Mouse (Mus musculus): ENCODE data around the gene Xylt1. TPM values are rescaled to one million over a fixed set of nuclear protein-coding genes. Genes with fewer than 3 reads are reported as not detected.

Xylt1 gene
- total RNA-seq, 2 experiments from 2014 or later, result 9.3 to 12.4 TPM

DNA sequence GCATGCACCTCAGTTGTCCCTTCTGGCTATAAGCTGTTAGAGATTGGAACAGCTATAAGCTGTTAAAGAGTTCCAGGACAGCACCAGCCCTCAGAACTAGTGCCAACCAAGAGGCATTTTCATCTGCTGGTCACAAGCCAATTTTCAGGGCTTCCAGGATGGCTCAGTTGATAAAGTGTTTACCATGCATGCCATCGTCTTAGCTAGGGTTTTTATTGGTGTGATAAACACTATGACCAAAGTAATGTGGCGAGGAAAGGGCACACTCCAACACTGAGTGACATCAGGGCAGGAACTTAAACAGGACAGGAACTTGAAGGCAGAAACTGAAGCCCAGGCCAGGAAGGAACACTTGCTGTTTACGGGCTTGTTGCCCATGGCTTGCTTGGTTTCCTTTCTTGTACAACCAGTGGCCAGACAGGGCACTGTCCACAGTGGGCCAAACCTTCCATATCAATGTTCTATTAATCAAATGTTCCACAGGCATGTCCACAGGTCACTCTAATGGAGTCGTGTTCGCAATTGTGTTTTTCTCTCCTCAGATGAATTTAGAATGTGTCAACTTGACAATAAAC, 49.7 kb downstream of the Xylt1 start:
- no peak for DNase-seq (ENCODE audit: low spot score in 2 of 2)

DNA sequence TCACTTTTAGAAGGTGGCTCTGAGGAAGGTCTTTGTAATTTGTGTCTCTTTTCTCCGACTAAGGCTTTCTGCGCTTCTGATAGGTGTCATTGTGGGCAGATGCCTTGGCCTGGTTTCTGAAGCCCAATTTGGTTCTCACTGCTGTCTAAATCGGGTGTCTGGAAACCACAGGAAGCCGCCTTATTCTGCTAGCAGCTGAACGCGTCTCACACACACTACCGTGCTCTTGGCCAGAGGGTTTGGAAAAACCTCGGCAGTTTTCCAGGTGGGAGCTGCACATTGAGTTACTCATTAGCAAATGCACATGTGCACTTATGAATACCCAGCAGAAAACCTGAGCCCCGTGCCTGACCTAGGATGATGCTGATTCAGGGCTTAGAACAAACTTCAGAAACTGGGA, 52.9 kb downstream of the Xylt1 start:
- DNase-seq (ENCODE audit: low spot score in 2 of 2), result no peak

DNA sequence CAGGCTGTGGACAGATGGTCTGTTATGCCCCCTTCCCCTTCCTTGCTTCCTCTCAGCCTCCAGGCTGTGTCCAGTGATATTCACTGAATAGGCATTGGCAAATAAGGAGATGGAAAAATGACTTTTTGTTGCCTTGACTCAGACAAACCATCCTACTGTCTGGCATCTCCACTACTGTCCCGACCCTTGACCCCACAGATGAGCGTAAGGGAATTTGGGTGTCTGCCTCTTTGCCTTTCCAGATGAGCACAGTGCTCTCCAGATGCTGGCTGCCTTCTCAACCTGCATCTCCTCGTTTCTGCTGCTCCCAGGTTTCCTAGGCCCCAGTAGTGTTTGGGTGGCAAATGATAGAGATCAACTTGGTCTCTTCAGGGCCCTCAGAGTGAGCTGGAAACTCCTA, 54.3 kb downstream of the Xylt1 start:
- no peak for DNase-seq (ENCODE audit: low spot score in 2 of 2)

DNA sequence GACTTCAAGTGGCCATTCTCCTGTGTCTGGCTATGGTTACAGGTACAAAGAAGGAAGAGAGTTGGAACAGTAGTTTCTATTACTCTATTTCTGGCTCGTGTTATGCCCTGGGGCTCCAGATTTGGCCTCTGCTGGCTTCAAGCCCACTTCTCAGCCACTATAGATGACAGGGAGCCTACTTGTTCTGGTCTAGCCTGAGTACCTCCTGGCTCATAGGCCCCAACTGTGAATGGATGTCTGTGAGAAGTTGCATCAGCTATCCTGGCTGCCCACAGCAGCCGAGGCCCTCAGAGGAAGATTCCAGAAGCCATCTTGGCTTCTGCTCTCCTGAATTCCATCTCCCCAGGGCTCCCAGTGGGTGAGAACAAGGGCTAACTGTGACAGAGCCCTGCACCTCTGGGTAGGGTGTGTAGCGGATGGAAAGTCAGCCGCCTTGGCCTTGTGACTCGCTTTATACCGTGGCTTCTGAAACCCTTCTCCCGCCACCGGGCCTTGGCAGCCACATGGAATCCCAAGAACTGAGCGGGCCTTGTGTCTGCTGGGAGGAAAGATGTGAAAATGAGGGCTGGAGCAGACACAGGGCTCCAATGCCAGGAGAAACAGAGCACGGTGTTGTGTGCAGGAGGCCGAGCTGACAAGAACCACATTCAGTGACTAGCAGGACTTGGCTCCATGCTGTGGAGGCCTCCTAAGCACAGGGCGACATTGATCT, 55.1 kb downstream of the Xylt1 start:
- no peak for DNase-seq (ENCODE audit: low spot score in 2 of 2)

DNA sequence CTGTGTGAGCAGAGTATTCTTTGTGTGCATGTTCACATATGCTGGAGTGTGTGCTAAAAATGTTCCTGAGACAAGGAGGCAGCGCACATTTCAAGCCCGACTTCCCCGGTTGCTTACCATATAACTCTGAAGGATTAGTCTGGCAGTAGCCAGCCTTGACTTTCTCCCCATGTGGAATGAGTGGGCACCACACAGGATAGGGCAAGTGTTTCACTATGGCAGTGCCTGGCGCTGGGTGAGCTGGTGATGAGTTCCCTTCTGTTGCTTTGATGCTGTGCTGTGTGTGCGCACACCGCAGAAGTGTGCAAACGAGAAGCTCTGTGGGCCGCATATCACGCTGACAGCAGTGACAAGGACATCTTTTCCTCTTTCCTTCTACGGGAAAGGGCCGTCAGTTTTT, 56.1 kb downstream of the Xylt1 start:
- no peak for DNase-seq (ENCODE audit: low spot score in 2 of 2)

DNA sequence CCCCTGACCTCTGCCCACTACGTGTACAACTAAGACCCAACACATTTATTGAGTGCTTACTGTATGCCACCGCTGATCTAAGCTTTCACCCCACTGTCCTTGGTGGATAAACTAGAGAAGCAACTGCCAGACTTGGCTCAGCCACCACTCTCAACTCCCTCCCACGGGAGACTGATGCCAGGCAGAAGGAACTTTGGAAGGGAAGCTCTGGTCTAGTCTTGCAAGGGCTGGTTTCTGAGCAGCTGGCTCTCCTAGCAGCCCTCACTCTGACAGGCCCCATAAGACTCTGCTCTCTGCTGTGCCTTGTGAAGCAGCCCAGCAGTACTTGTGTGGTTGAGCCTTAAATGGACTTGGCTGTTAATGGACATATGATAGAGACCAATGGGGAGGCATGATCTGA, 60.2 kb downstream of the Xylt1 start:
- no peak for DNase-seq (ENCODE audit: low spot score in 2 of 2)

DNA sequence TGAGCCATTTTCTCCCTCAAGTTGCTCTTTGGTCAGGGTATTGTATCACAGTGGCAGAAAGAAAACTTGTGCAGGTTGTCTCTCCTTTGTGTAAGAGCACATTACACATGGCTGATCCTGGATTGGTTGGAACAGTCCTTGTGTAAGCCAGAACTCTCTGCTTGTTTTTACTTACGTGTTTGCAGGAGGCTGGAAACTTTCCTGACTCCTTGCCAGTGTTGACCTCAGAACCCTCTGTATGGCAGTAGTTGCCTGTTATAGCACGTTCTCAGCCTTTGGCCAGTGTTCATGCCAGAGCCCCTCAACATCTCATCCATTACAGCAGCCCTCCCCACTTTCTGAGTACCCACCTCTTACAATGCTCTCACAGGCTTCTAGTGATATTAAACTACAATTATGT, 61.9 kb downstream of the Xylt1 start:
- DNase-seq (ENCODE audit: low spot score in 2 of 2), result no peak

DNA sequence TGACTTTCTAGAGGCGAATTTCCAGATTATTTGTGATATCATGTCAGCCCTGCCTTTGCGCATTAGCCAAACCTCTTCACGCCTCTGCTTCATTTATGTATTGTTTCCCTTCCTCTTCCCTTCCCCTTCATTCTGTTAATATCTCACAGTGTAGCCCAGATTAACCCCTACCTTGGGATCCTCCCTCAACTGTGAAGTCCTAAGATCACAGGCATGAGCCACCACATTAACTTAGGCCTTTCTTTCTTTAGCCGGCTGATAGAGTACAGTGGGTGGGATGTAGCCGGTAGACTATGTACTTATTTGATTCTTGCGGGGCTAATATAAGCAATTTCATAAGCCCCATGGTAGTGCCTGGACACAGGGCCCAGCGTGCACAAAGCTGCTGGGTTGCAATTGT, 62.4 kb downstream of the Xylt1 start:
- DNase-seq (ENCODE audit: low spot score in 2 of 2), result no peak

DNA sequence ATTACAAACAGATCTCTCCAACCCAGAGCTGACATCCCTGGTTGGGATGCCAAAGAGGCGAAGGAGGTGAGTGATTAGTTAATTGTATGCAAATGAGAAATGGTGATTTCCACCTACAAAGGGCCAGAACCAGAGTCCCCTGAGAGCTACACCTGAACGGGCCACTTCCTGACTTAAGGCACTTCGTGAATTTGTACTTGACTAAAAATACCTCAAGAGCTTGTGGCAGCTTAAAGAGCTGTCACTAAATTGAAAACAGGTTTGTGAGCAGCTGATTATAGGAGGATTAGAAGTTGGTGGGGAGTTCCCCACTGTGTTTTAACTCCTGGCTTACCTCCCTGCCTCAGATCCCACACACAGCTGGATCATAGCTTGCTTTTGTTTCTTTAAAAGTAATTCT, 64.7 kb downstream of the Xylt1 start:
- no peak for DNase-seq (ENCODE audit: low spot score in 2 of 2)

DNA sequence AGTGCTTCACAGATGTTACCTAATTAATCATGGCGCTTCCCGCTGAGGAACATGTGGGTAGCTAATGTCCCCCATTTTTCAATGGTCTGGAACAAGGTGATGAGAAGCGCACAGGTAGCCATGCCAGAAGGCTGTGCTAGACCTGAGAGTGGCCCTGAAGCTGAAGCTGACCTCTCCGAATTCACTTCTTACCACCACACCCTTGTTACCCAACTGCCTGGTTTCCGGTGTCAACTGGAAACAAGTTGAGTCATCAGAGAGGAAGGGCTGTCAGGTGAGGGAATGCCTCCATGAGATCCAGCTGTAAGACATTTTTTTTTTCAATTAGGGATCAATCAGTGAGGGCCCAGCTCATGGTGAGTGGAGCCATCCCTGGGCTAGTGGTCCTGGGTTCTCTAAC, 68.8 kb downstream of the Xylt1 start:
- no peak for DNase-seq (ENCODE audit: low spot score in 2 of 2)

DNA sequence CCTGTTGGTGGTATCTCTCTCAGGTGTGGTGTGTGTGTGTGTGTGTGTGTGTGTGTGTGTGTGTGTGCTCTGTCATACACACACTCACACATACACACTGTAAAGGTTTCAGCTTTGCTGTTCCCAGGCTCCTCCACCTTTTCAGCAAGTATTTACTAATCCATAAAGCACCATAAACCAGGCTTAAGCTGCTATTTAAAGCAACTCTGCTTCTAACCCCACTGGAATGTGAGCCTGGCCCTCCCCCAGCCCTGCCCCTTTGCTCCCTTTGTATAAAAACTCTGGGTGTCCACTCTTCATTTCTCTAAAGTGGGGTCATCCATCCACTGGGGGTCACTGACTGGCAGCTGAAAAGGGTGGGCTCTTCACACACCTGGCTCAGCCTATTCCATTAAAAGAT, 70.4 kb downstream of the Xylt1 start:
- no peak for DNase-seq (ENCODE audit: low spot score in 2 of 2)

DNA sequence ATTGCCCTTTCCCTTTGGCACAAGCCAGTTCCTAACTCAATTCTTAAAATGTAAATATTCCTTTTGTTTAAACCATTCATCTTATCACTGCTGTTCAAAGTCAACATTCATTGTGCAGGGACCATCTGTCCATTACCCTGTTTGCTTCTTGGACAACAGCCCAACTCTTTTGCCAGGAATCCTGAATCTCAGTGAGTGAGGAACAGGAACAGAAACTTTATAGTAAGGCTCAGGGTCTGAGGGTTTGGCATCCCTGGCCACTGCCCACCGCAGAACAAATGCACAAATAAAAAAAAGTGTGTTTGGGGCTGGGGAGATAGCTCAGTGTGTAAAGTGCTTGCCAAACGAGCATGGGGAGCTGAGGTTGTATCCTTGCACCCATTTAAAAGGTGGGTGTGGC, 71.5 kb downstream of the Xylt1 start:
- DNase-seq (ENCODE audit: low spot score in 2 of 2), result no peak

DNA sequence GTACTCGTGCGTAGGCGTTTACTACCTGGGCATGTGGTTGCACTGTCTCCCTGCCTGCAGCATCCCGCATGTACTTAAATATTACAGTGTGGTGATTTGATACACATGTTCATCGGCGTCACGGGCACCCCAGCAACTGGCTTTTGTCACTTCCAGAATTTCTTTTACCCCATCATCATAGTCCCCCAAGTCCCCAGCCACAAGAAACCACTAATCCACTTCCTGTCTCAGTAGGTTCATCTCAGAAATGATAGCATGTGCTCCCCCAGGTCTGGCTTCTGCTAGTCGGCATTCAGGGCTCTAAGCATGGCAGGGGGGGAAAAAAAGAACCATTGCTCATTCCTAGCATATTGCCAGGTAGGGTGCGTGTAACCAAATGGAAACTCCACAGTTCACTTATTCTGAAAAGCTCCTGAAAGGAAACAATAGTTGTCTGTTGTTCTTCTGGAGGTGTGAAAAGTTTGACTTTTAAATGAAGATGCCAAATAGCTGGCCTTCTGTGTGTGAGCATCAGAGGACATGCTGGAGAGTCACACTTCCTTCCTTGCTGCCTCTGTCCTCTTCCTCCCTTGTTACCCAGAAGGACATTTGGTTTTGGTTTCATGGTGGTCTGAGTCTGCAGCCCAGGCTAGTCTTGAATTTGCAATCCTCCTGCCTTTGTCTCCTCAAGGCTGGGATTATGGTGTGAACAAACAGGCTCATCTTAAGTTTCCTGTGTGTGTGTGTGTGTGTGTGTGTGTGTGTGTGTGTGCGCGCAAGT, 74.2 kb downstream of the Xylt1 start:
- no peak for DNase-seq (ENCODE audit: low spot score in 2 of 2)

DNA sequence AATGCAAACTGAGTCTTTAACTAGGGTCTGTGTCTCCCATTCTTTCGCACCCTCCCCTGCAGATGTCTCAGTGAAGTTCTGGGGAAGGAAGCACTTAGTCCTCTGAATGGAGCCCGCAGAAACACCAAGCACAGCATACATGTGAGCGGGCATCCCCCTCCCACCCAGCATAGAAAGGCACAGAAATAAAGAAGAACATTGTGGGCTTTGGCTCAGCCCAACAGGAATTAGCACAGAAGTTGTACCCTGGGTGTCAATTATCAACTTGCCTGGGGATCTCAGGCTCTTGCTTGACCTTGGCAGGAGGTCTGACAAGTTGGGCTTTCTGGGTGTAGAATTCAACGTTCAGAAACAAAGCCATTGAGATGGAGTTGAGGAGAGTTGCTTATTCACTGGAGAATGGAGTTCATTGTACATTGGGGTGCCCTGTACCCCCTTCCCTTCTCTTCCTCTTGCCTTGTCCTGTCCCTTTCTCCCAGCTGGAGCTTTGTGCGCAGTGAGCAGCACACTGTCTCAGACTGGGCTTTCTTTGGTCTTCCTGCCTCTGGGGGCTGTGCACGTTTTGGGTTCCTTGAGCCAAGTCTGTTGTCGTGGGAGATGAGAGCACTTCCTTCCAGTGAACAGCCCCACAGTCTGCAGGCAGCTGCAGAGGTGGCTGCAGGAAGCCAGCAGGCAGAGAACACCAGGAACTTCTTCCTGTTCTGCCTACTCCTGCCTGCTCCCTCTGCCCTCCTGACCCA, 81.6 kb downstream of the Xylt1 start:
- no peak for DNase-seq (ENCODE audit: low spot score in 2 of 2)

DNA sequence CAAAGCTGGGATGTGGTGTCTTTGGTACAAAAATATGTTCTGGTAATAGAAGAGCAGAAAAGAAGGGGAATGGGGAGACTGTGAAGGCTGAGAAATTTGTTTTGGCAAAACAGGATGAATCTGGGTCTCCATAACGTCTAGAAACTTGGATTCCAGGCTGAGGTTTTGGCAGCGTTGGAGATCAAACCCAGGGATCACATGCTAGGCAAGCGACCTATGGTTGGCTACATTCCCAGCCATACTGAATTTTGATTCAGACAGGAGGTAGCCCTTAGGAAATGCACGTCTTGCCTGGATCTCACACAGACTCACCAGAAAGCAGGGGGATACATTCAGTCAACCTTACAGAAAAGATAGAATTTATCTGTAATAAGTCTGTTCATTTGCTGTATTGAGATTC, 84.2 kb downstream of the Xylt1 start:
- no peak for DNase-seq (ENCODE audit: low spot score in 2 of 2)

DNA sequence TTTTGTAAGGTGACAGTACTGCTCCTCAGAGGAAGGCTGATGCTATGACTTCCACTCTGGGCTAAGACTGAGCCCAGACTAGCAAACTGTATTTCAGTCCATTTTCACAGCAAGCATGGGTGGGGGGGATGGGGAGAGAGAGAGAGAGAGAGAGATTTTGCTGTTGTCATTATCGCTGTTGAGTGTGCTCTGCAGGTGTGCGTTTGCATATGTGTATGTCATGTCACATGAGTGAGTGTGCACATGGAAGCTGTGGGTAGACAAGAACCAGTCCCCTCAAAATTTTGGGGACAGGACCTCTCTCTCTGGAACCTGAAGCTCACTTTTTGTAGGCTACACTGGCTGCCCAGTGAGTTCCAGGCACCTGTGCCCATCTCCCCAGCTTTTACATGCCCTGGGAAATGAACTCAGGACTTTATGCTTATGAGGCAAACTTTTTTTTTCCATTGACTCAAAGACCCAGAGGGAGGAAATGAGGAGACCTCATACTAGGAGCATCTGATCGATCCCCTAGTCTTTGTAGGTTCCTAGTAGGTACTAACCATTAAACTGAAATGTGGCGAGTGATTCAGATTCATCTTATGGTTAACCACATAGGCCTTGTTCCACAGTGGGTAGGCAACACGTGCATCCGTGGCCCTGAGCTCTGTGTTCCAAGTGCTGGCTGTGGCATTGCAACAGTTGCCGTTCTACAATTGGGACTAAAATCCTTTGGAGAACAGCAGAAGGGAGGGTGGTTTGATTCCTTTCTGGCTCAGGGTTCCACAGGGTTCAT, 85.4 kb downstream of the Xylt1 start:
- DNase-seq (ENCODE audit: low spot score in 2 of 2), result no peak

DNA sequence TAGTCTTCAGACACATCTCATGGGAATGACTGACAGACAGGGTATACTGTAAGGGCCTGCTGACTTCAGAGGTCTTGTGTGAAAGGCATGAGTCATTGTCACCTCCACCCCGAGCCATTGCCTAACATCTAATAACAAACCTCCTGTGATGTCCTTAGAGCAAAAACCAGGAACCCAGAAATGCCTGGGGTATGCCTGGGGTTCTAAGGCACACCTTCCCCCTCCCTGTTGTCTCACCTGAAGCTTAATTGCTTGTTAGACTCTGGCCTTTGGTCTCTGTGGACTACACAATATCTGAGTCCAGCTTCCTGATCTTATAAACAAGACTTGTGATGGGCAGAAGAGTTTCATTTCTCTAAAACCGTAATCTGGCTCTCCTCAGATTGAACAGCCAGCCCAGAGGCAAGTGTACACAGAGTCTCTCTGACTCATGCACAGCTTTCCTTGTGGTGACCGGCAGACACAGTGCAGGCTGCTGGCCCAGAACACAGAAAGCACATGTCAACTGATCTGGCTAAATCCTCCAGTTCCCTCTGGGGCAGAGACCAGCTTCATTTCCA, 89.5 kb downstream of the Xylt1 start:
- DNase-seq (ENCODE audit: low spot score in 2 of 2), result no peak

DNA sequence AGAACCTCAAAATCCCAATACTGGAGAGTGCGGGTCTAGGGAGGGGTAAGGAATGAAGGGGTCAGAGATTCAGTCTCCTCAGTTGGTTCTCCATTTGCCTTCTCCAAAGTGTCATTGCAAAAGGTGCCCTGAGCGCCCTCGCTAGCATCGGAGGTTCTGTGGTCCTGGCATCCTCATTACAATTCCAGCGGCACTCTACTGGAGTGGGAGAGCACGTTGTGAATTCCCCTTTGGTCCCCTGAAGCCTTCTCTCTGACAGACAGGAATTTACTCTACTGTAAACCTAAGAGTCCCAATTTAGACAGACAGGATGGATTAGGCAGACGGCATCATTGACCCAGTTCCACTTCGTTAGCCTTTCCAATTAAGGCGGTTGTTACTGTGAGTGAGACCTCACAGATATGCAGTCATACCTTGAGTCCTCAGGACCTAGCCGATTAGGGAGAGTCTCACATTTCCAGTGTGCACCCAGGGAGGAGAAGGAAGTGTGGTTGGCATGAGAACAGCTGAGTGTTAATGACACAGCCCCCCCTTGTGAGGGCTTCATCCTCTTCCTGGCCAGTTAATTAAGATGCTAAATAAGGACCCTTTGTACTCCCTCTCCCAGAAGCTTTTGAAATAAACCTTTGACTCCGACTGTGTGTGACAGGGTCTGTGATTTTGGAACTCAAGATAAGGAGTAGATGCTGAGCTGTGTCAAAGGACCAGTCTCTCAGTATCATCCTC, 91.4 kb downstream of the Xylt1 start:
- DNase-seq (ENCODE audit: low spot score in 2 of 2), result no peak

DNA sequence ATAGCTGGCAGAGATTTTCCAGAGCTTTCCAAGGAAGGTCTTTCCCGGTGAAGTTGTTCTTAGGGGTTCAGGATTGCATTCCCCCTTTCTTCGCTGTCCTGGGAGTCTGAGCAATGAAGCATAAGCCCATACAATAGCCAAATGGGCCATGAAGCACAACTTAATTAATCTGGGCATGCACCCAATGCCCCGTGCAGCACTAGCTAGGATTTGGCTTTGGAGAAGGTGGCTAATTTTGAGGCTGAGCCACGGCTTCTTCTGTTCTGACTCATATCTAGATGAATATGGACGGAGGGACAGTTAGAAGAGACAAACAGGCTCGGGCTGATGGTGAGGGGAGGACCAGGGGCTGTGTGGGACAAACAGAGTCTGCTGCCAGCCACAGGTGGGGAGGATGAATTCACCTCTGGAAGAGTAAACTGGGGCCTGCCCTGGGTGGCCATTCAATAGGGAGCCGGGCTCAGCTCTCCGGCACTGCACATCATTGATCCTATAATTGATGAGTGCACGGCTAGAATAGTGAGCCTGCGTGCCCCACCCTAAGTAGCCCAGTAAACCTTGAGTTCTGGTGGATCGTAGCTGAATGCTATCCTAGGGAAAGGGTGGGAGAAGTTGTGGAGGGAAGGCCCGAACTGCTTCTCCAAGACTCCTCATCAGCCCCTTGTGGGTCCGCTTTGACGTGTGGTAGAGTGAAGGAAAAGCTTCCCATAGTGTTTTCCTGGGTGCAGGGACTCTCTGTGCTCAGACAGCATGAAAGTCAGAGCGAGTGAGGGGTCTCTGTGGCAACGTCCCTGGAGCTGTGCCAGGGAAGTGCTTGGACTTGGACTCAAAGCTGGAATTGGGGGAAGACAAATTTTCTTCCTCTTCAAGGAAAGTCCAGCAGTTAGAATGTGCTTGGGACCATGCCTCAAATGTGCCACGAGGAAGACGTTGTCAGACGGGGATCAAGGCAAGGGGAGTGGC, 92.3 kb downstream of the Xylt1 start:
- no peak for DNase-seq (ENCODE audit: low spot score in 2 of 2)
